Comparison of ENCODE assay signal across 9 mouse cellular contexts in genomic region chr4:138725127-138725461, GRCm38 (mm10). TPM values are rescaled to one million over a fixed set of nuclear protein-coding genes. Genes with fewer than 3 reads are reported as not detected.
DNase-seq lines count a peak whose midpoint lies in the region; ATAC-seq and TF ChIP-seq lines count a peak whose summit lies in the region.
"Had no signal": no experiment of that assay in that cellular context is flagged by ENCODE, and none has a peak within 500 bp of the region (broad histone marks: within the 10 kb centered on the region; RNA-seq: fewer than 3 reads in every experiment).

No protein-coding gene starts in this region.

- H3K27me3 ChIP-seq in embryonic facial prominence, embryonic 10.5 days (replicated peaks; ENCODE audit: low read depth, poor library complexity, severe bottlenecking): 0 out of 2 replicates have a peak, but pooled peaks cover 4% of the 10 kb centered on the region
- peaks cover 12% of the 10 kb centered on the region for H3K27me3 ChIP-seq in heart, embryonic 13.5 days (replicated peaks)
- no peaks in the 10 kb centered on the region for H3K27me3 ChIP-seq in kidney, embryonic 14.5 days (ENCODE audit: control insufficient read depth, insufficient read depth, low read length)
- no peaks in the 10 kb centered on the region for H3K27me3 ChIP-seq in lung, postnatal 0 days (replicated peaks; ENCODE audit: insufficient read depth, low read length)

- 2% methylated on average over 13 of the region's 13 CpGs for WGBS in embryonic facial prominence, embryonic 10.5 days
- WGBS in heart, embryonic 13.5 days: 7% methylated on average over 13 of the region's 13 CpGs
- 3% methylated on average over 13 of the region's 13 CpGs for WGBS in kidney, embryonic 14.5 days
- WGBS in lung, postnatal 0 days: 7% methylated on average over 13 of the region's 13 CpGs

- no peaks in the 10 kb centered on the region for H3K9me3 ChIP-seq in embryonic facial prominence, embryonic 10.5 days
- H3K9me3 ChIP-seq in heart, embryonic 13.5 days: no peaks in the 10 kb centered on the region
- no peaks in the 10 kb centered on the region for H3K9me3 ChIP-seq in kidney, embryonic 14.5 days (ENCODE audit: control insufficient read depth, low read length)
- H3K9me3 ChIP-seq in lung, postnatal 0 days (ENCODE audit: low read length): no peaks in the 10 kb centered on the region

- TF ChIP-seq EP300 in lung, postnatal 0 days (IDR thresholded peaks at IDR 0.05): no peak

- ATAC-seq in heart, embryonic 13.5 days (ENCODE audit: extremely low read depth, insufficient number of reproducible peaks, low FRiP score, low TSS enrichment): peak; percentile 26; the same call in 1 of the 2 replicates
- peak; percentile 60 for ATAC-seq in kidney, embryonic 14.5 days (ENCODE audit: low FRiP score, low TSS enrichment)
- ATAC-seq in lung, postnatal 0 days: peak; percentile 82
- no peak for ATAC-seq in megakaryocyte progenitor cell, adult 5-6 weeks (replicated peaks; ENCODE audit: poor library complexity)

- peak overlapping the region; percentile 66 for H3K4me2 ChIP-seq in heart, embryonic 13.5 days
- H3K4me2 ChIP-seq in kidney, embryonic 14.5 days (replicated peaks; ENCODE audit: low read depth, low read length): peak overlapping the region; percentile 48
- H3K4me2 ChIP-seq in lung, postnatal 0 days (replicated peaks; ENCODE audit: low read depth, low read length): peak overlapping the region; percentile 46

- DNase-seq in urinary bladder, adult 2 months (ENCODE audit: low spot score): peak; percentile 39
- DNase-seq in urinary bladder, postnatal 10 days (ENCODE audit: low spot score): no peak
- DNase-seq in embryonic facial prominence, embryonic 10.5 days (ENCODE audit: low spot score): peak; percentile 90
- peak; percentile 83 for DNase-seq in lung, postnatal 0 days (ENCODE audit: low spot score)
- DNase-seq in retina, postnatal 1 day: peak; percentile 81

- no peak for TF ChIP-seq CTCF in lung, postnatal 0 days (IDR thresholded peaks at IDR 0.05)

- H3K4me1 ChIP-seq in embryonic facial prominence, embryonic 10.5 days: peaks cover 32% of the 10 kb centered on the region
- H3K4me1 ChIP-seq in heart, embryonic 13.5 days: peaks cover 42% of the 10 kb centered on the region
- peaks cover 41% of the 10 kb centered on the region for H3K4me1 ChIP-seq in kidney, embryonic 14.5 days (ENCODE audit: control insufficient read depth, insufficient read depth, low read length)
- H3K4me1 ChIP-seq in lung, postnatal 0 days (ENCODE audit: insufficient read depth, low read depth, low read length): peaks cover 11% of the 10 kb centered on the region; the same call in 1 of the 2 replicates

- H3K9ac ChIP-seq in heart, embryonic 13.5 days: peak overlapping the region; percentile 61
- H3K9ac ChIP-seq in kidney, embryonic 14.5 days (ENCODE audit: low read depth, low read length): no peak overlapping the region
- 0 out of 2 replicates have a peak overlapping the region, but pooled peaks have one; percentile 13 for H3K9ac ChIP-seq in lung, postnatal 0 days (replicated peaks; ENCODE audit: low read depth)

- H3K4me3 ChIP-seq in embryonic facial prominence, embryonic 10.5 days: peak overlapping the region; percentile 54
- peak overlapping the region; percentile 38 for H3K4me3 ChIP-seq in heart, embryonic 13.5 days
- peak overlapping the region; percentile 19; the same call in 1 of the 2 replicates for H3K4me3 ChIP-seq in kidney, embryonic 14.5 days (ENCODE audit: low read length)
- H3K4me3 ChIP-seq in lung, postnatal 0 days (ENCODE audit: low read depth, low read length): no peak overlapping the region

- H3K36me3 ChIP-seq in embryonic facial prominence, embryonic 10.5 days (replicated peaks): no peaks in the 10 kb centered on the region
- H3K36me3 ChIP-seq in heart, embryonic 13.5 days: no peaks in the 10 kb centered on the region
- no peaks in the 10 kb centered on the region for H3K36me3 ChIP-seq in kidney, embryonic 14.5 days (ENCODE audit: control insufficient read depth, insufficient read depth, low read length)
- no peaks in the 10 kb centered on the region for H3K36me3 ChIP-seq in lung, postnatal 0 days (ENCODE audit: insufficient read depth, low read length)

- peak overlapping the region; percentile 87 for H3K27ac ChIP-seq in embryonic facial prominence, embryonic 10.5 days (replicated peaks)
- peak overlapping the region; percentile 74 for H3K27ac ChIP-seq in heart, embryonic 13.5 days (replicated peaks)
- H3K27ac ChIP-seq in kidney, embryonic 14.5 days (ENCODE audit: low read depth, low read length): peak overlapping the region; percentile 85
- H3K27ac ChIP-seq in lung, postnatal 0 days (ENCODE audit: low read length): peak overlapping the region; percentile 35; the same call in 1 of the 2 replicates
- H3K27ac ChIP-seq: macrophage had no signal

RNA-seq across cellular contexts. Expression of gene Pla2g2c, which starts 0.5 kb away (rescaled TPM):
- not detected in 2 replicates for polyA plus RNA-seq in urinary bladder, adult 2 months (2012; rRNA removed)
- polyA plus RNA-seq in embryonic facial prominence, embryonic 10.5 days (2016; fragmentation: Nextera tagmentation; extraction: Ambion mirVana): 0.52 and 0.65 TPM in 2 replicates
- polyA plus RNA-seq in heart, embryonic 13.5 days (2015; fragmentation: Nextera tagmentation; extraction: Ambion mirVana): 0.20 and 0.27 TPM in 2 replicates
- 0.46 and 0.81 TPM in 2 replicates for polyA plus RNA-seq in kidney, embryonic 14.5 days (2014; fragmentation: Nextera tagmentation; extraction: Ambion mirVana)
- polyA plus RNA-seq in lung, postnatal 0 days (2015; fragmentation: Nextera tagmentation; extraction: Ambion mirVana): 0.43 and 0.53 TPM in 2 replicates
- not detected in 2 replicates for total RNA-seq in megakaryocyte progenitor cell, adult 5-6 weeks (2015)
- not detected in 2 replicates for total RNA-seq in megakaryocyte progenitor cell, adult 5-6 weeks (2017)
- polyA plus RNA-seq: macrophage had no signal

RNA-seq across cellular contexts. Expression of gene Ubxn10, which starts 11.9 kb away (rescaled TPM):
- 0.10 and 0.25 TPM in 2 replicates for polyA plus RNA-seq in urinary bladder, adult 2 months (2012; rRNA removed)
- 1.3 and 1.4 TPM in 2 replicates for polyA plus RNA-seq in embryonic facial prominence, embryonic 10.5 days (2016; fragmentation: Nextera tagmentation; extraction: Ambion mirVana)
- polyA plus RNA-seq in heart, embryonic 13.5 days (2015; fragmentation: Nextera tagmentation; extraction: Ambion mirVana): 0.68 and 1.1 TPM in 2 replicates
- polyA plus RNA-seq in kidney, embryonic 14.5 days (2014; fragmentation: Nextera tagmentation; extraction: Ambion mirVana): 1.3 and 2.0 TPM in 2 replicates
- polyA plus RNA-seq in lung, postnatal 0 days (2015; fragmentation: Nextera tagmentation; extraction: Ambion mirVana): 10.1 and 11.7 TPM in 2 replicates
- not detected in 2 replicates for total RNA-seq in megakaryocyte progenitor cell, adult 5-6 weeks (2015)
- not detected in 2 replicates for total RNA-seq in megakaryocyte progenitor cell, adult 5-6 weeks (2017)
- polyA plus RNA-seq: macrophage had no signal

RNA-seq across cellular contexts. Expression of gene Pla2g2f, which starts 32.3 kb away (rescaled TPM):
- polyA plus RNA-seq in urinary bladder, adult 2 months (2012; rRNA removed): not detected in 2 replicates
- not detected in 2 replicates for polyA plus RNA-seq in embryonic facial prominence, embryonic 10.5 days (2016; fragmentation: Nextera tagmentation; extraction: Ambion mirVana)
- polyA plus RNA-seq in heart, embryonic 13.5 days (2015; fragmentation: Nextera tagmentation; extraction: Ambion mirVana): not detected in 2 replicates
- not detected in 2 replicates for polyA plus RNA-seq in kidney, embryonic 14.5 days (2014; fragmentation: Nextera tagmentation; extraction: Ambion mirVana)
- not detected in 2 replicates for polyA plus RNA-seq in lung, postnatal 0 days (2015; fragmentation: Nextera tagmentation; extraction: Ambion mirVana)
- total RNA-seq in megakaryocyte progenitor cell, adult 5-6 weeks (2015): not detected in 2 replicates
- total RNA-seq in megakaryocyte progenitor cell, adult 5-6 weeks (2017): not detected in 2 replicates
- polyA plus RNA-seq: macrophage had no signal

RNA-seq across cellular contexts. Expression of gene Pla2g2d, which starts 50.4 kb away (rescaled TPM):
- 5.2 and 6.4 TPM in 2 replicates for polyA plus RNA-seq in urinary bladder, adult 2 months (2012; rRNA removed)
- polyA plus RNA-seq in embryonic facial prominence, embryonic 10.5 days (2016; fragmentation: Nextera tagmentation; extraction: Ambion mirVana): 0.26 and 0.80 TPM in 2 replicates
- polyA plus RNA-seq in heart, embryonic 13.5 days (2015; fragmentation: Nextera tagmentation; extraction: Ambion mirVana): 0.11 TPM in 1 of 2 replicates, not detected in the other
- polyA plus RNA-seq in kidney, embryonic 14.5 days (2014; fragmentation: Nextera tagmentation; extraction: Ambion mirVana): not detected in 2 replicates
- polyA plus RNA-seq in lung, postnatal 0 days (2015; fragmentation: Nextera tagmentation; extraction: Ambion mirVana): not detected in 2 replicates
- not detected in 2 replicates for total RNA-seq in megakaryocyte progenitor cell, adult 5-6 weeks (2015)
- not detected in 2 replicates for total RNA-seq in megakaryocyte progenitor cell, adult 5-6 weeks (2017)
- polyA plus RNA-seq: macrophage had no signal

Comparison
In these comparisons a context has a peak if more than half of its experiments do, and no peak if none do; other contexts are left out.
1. H3K27ac ChIP-seq: peak in every context shown above with its lines; median percentile 87 in embryonic facial prominence, embryonic 10.5 days; 85 in kidney, embryonic 14.5 days; 74 in heart, embryonic 13.5 days; 35 in lung, postnatal 0 days.